ENCODE assay signal across 10 mouse cellular contexts in genomic region chr4:139577006-139577405, GRCm38 (mm10). TPM values are rescaled to one million over a fixed set of nuclear protein-coding genes. Genes with fewer than 3 reads are reported as not detected.
DNase-seq lines count a peak whose midpoint lies in the region; ATAC-seq and TF ChIP-seq lines count a peak whose summit lies in the region.
"Had no signal": no experiment of that assay in that cellular context is flagged by ENCODE, and none has a peak within 500 bp of the region (broad histone marks: within the 10 kb centered on the region; RNA-seq: fewer than 3 reads in every experiment).

No protein-coding gene starts in this region.

- peak overlapping the region; percentile 93 for H3K4me3 ChIP-seq in brown adipose tissue, adult 24 weeks (ENCODE audit: insufficient read depth, low read depth, low read length)
- H3K4me3 ChIP-seq in heart, postnatal 0 days (ENCODE audit: low read depth, low read length) = peak overlapping the region; percentile 73
- H3K4me3 ChIP-seq in liver, postnatal 0 days (ENCODE audit: low read depth, low read length) = peak overlapping the region; percentile 77; the same call in 1 of the 2 replicates

- peak; percentile 91 for DNase-seq in heart, adult 11 months
- DNase-seq in heart, postnatal 14 days = no peak
- no peak for DNase-seq in heart, postnatal 0 days (ENCODE audit: low spot score)
- peak; percentile 64 for DNase-seq in liver, postnatal 0 days
- DNase-seq in urinary bladder, postnatal 25 days (ENCODE audit: low spot score) = no peak
- DNase-seq in urinary bladder, postnatal 14 days (ENCODE audit: low spot score) = no peak
- DNase-seq in left cerebral cortex, adult 9 months (ENCODE audit: low spot score in 2 of 2) = no peak

- WGBS in heart, postnatal 0 days = 73% methylated on average over 7 of the region's 7 CpGs
- 52% methylated on average over 7 of the region's 7 CpGs for WGBS in liver, postnatal 0 days (ENCODE audit: insufficient replicate concordance)

- no peaks in the 10 kb centered on the region for H3K27me3 ChIP-seq in heart, postnatal 0 days (ENCODE audit: control insufficient read depth, insufficient read depth, low read length)
- peaks cover 18% of the 10 kb centered on the region for H3K27me3 ChIP-seq in liver, postnatal 0 days (ENCODE audit: insufficient read depth, low read length)

- no peak overlapping the region for H3K27ac ChIP-seq in brown adipose tissue, adult 24 weeks (replicated peaks; ENCODE audit: low read depth, low read length)
- no peak overlapping the region for H3K27ac ChIP-seq in heart, postnatal 0 days (ENCODE audit: low read depth)
- peak overlapping the region; percentile 39; the same call in 1 of the 2 replicates for H3K27ac ChIP-seq in liver, postnatal 0 days (ENCODE audit: low read depth)

- peaks cover 46% of the 10 kb centered on the region for H3K4me1 ChIP-seq in brown adipose tissue, adult 24 weeks (ENCODE audit: control insufficient read depth, insufficient read depth, insufficient read length, low read length)
- H3K4me1 ChIP-seq in heart, postnatal 0 days (ENCODE audit: control insufficient read depth, insufficient read depth) = peaks cover 38% of the 10 kb centered on the region
- peaks cover 37% of the 10 kb centered on the region for H3K4me1 ChIP-seq in liver, postnatal 0 days (ENCODE audit: insufficient read depth)

- TF ChIP-seq EP300 in heart, postnatal 0 days (IDR thresholded peaks at IDR 0.05; ENCODE audit: low read depth) = no peak
- no peak for TF ChIP-seq EP300 in liver, postnatal 0 days (IDR thresholded peaks at IDR 0.05; ENCODE audit: low read depth)

- intact Hi-C loops in heart, postnatal 14 days (cut with DNase I) = loop anchor here (2.0 kb wide), 2 partner anchors 18 to 34 kb away; no protein-coding TSS in a partner anchor

- no peaks in the 10 kb centered on the region for H3K9me3 ChIP-seq in heart, postnatal 0 days (replicated peaks; ENCODE audit: control insufficient read depth, low read length)
- no peaks in the 10 kb centered on the region for H3K9me3 ChIP-seq in liver, postnatal 0 days (ENCODE audit: low read length)

- ATAC-seq in heart, postnatal 0 days (ENCODE audit: insufficient read depth, low read depth) = no peak
- peak; percentile 12 for ATAC-seq in liver, postnatal 0 days

- H3K36me3 ChIP-seq in heart, postnatal 0 days (replicated peaks; ENCODE audit: control insufficient read depth, insufficient read depth, low read length) = no peaks in the 10 kb centered on the region
- H3K36me3 ChIP-seq in liver, postnatal 0 days (replicated peaks; ENCODE audit: insufficient read depth, low read length) = no peaks in the 10 kb centered on the region

- H3K4me2 ChIP-seq in heart, postnatal 0 days (ENCODE audit: low read depth, low read length) = peak overlapping the region; percentile 95
- peak overlapping the region; percentile 92 for H3K4me2 ChIP-seq in liver, postnatal 0 days (ENCODE audit: low read depth, low read length)

- TF ChIP-seq CTCF in heart, postnatal 0 days (IDR thresholded peaks at IDR 0.05; ENCODE audit: low read depth) = no peak
- no peak for TF ChIP-seq CTCF in liver, postnatal 0 days (IDR thresholded peaks at IDR 0.05; ENCODE audit: low read depth)

- no peak overlapping the region for H3K9ac ChIP-seq in heart, postnatal 0 days (replicated peaks; ENCODE audit: low read depth, low read length)
- no peak overlapping the region; the same call in 1 of the 2 replicates for H3K9ac ChIP-seq in liver, postnatal 0 days (replicated peaks)

RNA-seq across cellular contexts. Expression of gene Gm21969, which starts 26.0 kb away (rescaled TPM):
- not detected for total RNA-seq in heart, postnatal 14 days (2021)
- not detected in 2 replicates for polyA plus RNA-seq in brown adipose tissue, adult 24 weeks (2012; ENCODE audit: insufficient read depth, insufficient read length, missing spikeins)
- not detected in 2 replicates for total RNA-seq in heart, postnatal 0 days (2014; rRNA removed; ENCODE audit: low replicate concordance)
- not detected in 2 replicates for polyA plus RNA-seq in heart, postnatal 0 days (2015; fragmentation: Nextera tagmentation; extraction: Ambion mirVana)
- polyA plus RNA-seq in liver, postnatal 0 days (2015; fragmentation: Nextera tagmentation; extraction: Ambion mirVana) = 0.04 TPM in 1 of 2 replicates, not detected in the other
- total RNA-seq: CH12.LX; layer of hippocampus, postnatal 10 days had no signal

RNA-seq across cellular contexts. Expression of gene Aldh4a1, which starts 45.7 kb away (rescaled TPM):
- total RNA-seq in heart, postnatal 14 days (2021) = 10 to 100 TPM; 28.4 to 31.5 TPM
- polyA plus RNA-seq in brown adipose tissue, adult 24 weeks (2012; ENCODE audit: insufficient read depth, insufficient read length, missing spikeins) = 72.9 and 74.8 TPM in 2 replicates
- total RNA-seq in heart, postnatal 0 days (2014; rRNA removed; ENCODE audit: low replicate concordance) = 47.7 and 53.7 TPM in 2 replicates
- polyA plus RNA-seq in heart, postnatal 0 days (2015; fragmentation: Nextera tagmentation; extraction: Ambion mirVana) = 21.7 and 24.9 TPM in 2 replicates
- polyA plus RNA-seq in liver, postnatal 0 days (2015; fragmentation: Nextera tagmentation; extraction: Ambion mirVana) = 81.2 and 86.3 TPM in 2 replicates

RNA-seq across cellular contexts. Expression of gene Iffo2, which starts 46.7 kb away (rescaled TPM):
- total RNA-seq in heart, postnatal 14 days (2021) = 1 to 10 TPM; 8.7 to 9.1 TPM
- 8.0 and 10.7 TPM in 2 replicates for polyA plus RNA-seq in brown adipose tissue, adult 24 weeks (2012; ENCODE audit: insufficient read depth, insufficient read length, missing spikeins)
- 6.4 and 7.7 TPM in 2 replicates for total RNA-seq in heart, postnatal 0 days (2014; rRNA removed; ENCODE audit: low replicate concordance)
- 2.4 and 2.9 TPM in 2 replicates for polyA plus RNA-seq in heart, postnatal 0 days (2015; fragmentation: Nextera tagmentation; extraction: Ambion mirVana)
- 1.2 and 2.0 TPM in 2 replicates for polyA plus RNA-seq in liver, postnatal 0 days (2015; fragmentation: Nextera tagmentation; extraction: Ambion mirVana)

Comparison
In these comparisons a context has a peak if more than half of its experiments do, and no peak if none do; other contexts are left out.
1. DNase-seq: peak in heart, adult 11 months (single experiment) and liver, postnatal 0 days (single experiment); none in heart, postnatal 14 days (0 of 2), heart, postnatal 0 days (single experiment), urinary bladder, postnatal 25 days (single experiment), urinary bladder, postnatal 14 days (single experiment) and left cerebral cortex, adult 9 months (0 of 2).
2. Peak in every context shown above with its lines, with median percentiles within 50 percentile points of each other: H3K4me3 ChIP-seq.